Mouse (Mus musculus) thymus, adult 18-20 months (tissue): Measurements from ENCODE around the gene Tfr2.

Experiments used
- DNase-seq, 2 experiments: peaks; one replicate each; pipeline ENCODE4 v3.0.0; 2022; ENCODE audit warnings: mixed read lengths in 2 of 2

Gene Tfr2

DNA sequence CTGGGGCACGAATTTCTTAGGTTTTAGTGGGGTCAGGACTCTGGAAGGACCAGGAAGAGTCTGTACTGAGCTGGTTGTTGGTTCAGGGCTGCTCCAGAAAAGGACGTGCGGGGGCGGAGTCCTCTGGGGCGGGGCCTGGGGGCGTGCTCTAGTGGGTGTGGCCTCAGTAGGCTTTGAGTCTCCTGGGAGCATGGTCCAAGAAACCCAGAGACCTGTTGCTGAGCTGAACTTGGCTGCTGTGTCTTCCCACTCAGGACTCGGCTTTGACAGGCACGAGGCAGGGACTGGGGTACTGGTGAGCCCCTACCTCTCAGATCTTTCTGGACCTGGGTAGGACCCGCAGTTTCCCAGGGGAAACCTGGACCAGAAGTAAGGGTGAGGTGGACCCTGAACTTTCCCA, at the start of gene Tfr2:
Gene Tfr2, plus strand, starts transcription at position 176 of the 400 bp plus-strand sequence.
- no peak for DNase-seq

DNA sequence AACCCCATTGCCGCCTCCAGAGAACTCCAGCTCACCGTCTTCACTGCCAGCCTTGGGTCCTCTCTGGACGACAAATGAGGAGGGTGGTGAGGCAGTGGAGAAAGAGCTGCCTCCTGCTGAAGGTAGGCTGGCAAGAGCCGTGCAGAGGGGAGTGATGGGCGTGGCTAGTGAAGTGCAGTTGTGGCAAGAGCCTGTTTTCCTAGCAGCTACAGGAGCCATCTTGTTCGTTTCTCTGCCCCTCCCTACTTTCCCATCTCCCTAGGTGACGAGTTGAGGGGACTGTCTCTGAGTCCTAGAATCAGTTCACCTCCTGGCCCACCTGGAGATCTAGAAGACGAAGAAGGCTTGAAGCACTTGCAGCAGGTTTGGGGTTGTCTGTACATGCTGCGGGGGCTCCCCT, 47.8 kb upstream of the Tfr2 start:
- DNase-seq: no peak

DNA sequence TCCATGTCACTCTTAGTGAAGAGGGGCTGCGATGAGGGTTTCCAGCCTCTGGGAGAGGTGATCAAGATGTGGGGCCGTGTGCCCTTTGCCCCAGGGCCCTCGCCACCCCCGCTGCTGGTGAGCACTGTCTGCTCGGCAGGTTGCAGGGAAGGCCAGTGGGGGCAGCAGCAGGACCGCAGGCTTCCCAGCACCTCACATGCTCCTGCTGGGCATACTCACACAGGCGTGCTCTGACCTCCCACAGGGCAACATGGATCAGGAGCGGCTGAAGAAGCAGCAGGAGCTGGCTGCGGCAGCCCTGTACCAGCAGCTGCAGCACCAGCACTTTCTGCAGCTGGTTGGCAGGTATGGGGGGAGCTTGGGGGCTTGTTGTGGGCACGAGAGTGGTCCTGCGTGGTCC, 46.9 kb upstream of the Tfr2 start:
- DNase-seq: no peak

DNA sequence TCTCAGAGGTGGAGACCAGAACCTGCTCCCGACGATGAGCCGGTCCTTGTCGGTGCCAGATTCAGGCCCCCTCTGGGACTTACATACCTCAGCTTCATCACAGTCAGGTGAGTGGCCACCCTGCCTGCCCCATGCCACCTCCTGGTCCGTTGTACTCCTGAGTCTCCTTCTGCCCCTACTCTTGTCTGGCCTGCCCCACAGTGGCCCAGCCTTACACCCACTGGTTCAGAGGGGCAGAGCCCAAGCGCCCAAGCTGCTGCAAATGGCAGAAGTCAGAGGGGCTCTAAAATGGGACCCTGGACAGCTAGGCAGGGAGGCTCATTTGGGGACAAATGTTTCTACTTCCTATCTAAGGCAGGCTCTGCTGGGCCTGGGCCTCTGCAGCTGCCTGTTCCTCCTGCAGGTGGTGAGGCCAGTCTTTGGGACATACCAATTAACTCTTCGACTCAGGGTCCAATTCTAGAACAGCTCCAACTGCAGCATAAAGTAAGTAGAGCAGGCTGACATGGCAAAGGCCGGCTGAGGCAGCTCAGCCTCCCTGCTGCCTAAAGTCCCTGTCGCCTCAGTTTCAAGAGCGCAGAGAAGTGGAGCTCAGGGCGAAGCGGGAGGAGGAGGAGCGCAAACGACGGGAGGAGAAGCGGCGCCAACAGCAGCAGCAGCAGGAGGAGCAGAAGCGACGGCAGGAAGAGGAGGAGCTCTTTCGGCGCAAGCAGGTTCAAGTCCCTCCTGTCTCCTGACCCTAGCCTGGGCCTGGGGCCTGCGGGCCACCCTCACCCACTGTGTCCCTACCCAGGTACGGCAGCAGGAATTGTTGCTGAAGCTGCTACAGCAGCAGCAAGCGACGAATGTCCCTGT, 46.0 kb upstream of the Tfr2 start:
- DNase-seq: no peak

DNA sequence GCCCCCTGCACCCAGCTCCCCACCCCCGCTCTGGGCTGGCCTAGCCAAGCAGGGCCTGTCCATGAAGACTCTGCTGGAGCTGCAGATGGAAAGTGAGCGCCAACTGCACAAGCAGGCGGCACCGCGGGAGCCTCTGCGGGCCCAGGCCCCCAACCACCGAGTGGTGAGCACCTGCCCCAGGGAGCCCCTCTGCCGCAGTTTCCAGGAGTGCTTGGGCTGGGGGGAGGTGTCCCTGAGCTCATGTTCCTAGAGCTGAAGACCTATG, 45.5 kb upstream of the Tfr2 start:
- DNase-seq: no peak

DNA sequence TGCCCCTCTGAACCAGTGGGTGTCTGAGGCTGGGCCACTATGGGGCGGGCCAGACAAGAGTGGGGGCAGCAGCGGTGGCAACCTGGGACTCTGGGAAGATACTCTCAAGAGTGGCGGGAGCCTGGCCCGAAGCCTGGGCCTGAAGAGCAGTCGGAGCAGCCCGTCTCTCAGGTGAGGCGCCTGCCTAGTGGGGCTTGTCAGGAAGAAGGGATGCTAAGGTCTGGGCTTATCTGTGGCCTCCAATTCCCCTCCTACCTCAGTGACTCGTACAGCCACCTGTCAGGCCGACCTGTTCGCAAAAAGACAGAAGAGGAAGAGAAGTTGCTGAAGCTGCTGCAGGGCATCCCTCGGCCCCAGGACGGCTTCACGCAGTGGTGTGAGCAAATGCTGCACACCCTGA, 45.0 kb upstream of the Tfr2 start:
- DNase-seq: no peak

DNA sequence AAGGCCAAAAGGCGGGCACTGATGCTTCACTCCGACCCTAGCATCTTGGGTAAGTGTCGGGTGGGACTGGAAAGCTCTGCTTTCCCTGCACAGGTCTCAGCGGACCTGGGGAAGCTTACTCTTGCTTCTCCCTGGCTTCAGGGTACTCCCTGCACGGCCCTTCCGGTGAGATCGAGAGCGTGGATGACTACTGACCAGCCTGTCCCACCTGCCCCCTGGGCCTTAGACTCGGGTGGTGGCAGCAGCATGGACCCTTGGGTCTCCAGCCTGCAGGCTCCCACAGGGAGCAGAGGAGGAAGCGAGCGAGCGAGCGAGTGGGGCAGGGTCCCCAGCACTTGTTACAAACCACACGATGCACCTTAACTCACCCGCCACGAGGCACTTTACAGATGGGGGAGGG, 44.1 kb upstream of the Tfr2 start:
- DNase-seq: no peak

DNA sequence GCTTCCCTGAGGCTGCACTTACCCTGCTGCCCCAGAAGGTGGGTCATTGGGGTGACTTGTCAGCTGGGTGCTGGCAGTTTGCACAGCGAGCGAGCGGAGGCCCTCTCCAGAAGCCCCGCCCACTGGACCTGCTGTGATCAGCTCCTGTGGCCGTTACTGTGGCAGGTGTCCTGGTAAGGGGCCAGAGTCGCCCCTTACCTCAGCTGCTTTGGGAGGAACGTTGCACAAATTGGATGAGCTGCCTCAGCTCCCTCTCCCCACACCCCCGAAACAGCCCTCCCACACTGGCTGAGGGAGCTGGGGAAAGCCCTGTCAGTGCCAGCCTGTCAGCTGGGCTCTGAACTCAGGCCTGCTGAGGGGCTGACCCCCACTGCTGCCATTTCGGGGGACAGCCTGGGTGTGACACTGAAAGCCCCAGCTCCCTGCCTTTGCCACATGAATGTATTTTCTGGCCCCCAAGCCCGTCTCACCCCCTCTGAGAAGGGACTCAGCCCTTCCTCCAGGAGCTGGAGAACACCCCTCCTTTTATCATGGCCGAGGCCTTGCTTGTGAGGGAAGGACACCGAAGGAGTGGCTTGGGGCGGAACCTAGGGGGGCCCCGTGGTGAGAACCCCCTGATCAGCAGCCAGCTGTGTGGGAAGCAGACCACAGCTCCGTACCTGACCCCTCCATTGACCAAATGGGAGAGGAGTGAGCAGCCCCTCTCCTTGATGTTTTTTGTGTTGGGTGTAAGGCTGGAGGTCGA, 43.3 kb upstream of the Tfr2 start:
- no peak for DNase-seq

DNA sequence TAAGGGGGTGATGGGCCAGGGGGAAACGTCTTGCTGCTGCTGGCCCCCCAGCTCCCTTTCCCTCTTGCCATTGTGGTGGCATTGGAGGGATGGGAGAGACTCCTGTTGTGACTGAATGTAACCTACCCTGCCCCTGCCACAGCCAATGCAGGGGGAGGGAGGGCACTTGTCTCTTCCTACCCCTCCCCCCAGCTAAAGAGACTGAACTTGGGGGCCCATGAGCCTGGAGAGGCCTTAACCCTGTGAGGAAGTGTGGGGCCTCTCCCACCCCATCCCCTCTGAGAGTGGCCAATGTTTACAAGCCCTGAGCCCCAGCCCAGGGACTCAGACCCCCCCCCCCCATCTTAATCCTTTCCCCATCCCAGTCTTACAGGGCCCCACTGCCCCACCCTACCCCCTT, 42.2 kb upstream of the Tfr2 start:
- no peak for DNase-seq

DNA sequence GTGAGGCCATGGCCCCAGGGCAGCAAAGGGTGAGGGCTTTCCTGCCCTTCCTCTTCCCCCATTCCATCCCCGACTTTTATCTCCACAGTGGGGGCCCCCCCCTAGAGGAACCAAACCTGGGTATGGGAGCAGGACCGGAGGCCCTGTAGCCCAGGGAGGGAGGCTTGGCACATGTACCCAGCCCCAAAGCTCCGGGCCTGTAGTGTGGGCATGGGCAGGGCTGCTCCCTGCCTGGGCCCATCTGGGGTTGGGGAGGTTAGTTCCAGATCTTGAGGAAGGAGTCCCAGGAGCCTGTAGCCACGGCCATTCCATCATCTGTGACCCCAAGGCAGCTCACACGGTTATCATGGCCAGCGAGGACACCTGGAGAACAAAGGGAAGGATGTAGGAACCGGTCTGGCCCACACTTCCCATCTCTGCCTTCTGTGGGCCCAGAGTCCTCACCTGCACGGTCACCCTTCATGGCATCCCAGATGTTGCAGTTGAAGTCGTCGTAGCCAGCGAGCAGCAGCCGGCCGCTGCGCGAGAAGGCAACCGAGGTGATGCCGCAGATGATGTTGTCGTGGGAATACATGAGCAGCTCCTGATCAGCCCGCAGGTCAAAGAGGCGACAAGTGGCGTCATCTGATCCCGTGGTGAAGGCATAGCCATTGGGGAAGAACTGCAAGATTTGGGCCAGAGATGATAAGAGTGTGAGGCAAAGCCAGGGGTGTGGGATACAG, 41.2 kb upstream of the Tfr2 start:
- DNase-seq: no peak

DNA sequence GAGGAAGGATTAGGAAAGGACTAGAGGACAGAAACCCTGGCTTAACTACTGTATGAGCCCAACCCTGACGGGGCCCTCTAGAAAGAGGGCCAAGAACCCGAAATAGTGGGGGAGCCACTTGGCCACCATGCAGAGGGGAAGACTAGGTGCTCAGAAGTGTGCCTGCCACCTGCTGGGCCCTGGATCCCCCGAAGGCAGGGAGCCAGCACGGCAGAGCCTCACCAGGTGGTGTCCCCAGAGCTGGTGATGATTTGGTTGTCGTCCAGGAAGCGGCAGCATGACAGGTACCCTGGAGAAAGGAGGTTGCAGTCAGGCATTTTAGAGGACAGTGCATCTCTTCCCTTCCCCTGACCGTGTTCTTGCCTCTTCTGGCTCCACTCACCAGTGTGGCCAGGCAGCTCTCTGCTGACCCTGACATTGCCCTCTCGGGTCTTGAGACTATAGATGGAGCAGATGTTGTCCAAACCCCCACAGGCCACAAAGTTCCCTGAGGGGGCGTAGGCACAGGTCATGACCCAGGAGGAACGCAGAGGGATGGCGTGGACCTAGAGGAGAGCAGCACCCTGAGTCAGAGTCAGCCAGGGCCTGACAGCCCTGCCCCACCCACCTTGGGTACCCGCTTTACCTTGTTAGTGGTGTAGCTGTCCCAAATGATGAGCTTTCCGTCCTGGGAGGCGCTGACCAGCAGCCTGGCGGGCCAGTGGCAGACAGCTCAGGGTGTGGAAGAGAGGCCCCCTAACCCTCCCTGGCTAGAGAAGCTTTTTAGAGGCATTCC, 40.2 kb upstream of the Tfr2 start:
- no peak for DNase-seq

DNA sequence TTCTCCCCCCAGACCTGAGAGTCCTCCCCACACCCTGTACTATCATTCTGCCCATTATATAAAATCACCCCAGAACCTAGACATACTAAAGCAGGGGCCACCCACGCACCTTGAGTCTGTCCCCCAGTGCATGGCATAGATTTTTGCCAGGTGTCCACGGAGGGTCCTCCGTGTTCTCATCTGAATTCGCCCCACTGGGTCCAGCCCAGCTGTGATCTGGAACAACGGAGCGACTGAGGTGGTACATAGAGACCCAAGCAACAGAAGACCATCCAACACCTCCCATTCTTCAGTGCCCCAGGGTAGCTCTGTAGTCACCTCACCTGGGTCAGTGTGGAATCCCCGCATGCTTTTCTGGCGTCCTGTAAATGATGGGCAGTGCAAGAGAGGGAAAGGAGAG, 39.6 kb upstream of the Tfr2 start:
- DNase-seq: no peak

DNA sequence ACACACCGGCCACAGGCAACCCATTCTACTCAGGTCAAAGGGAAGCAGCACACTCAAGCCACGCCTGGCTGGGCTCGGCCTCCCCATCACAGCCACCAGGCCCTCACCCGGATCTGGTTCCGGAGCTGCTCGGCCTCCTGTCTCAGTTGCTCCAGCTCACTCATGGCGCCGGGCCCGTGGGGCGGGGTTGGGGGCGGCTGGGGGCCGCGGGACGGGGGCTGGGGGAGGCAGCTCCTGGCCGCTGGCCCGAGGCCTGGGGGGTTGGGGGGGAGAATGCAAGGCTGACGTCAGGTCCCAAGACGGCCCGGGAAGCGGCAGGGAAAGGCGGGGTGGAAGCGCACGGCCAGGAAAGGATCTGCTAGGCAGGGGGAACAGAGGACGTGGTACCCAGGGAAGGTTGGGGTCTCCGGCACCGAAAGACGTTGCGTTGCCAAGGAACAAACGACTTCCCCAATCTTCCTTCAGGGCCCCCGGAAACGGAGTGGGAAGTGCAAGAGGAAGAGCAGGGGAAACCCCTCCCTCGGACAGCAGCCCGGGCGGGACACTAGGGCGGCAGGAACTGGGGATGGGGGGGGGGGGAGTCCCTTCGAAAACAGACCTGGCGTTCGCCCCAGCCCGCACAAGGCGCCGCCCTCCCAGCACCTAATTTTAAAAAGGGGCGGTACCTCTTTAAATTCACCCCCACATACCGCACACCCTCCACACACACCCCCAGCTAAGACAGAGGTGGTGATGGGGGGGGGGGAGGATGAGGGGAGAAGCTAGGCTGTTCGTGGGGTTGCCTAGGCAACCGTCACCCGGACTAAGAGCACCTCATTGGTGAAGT, 38.8 kb upstream of the Tfr2 start:
- DNase-seq: peak; percentile 54 to 72

DNA sequence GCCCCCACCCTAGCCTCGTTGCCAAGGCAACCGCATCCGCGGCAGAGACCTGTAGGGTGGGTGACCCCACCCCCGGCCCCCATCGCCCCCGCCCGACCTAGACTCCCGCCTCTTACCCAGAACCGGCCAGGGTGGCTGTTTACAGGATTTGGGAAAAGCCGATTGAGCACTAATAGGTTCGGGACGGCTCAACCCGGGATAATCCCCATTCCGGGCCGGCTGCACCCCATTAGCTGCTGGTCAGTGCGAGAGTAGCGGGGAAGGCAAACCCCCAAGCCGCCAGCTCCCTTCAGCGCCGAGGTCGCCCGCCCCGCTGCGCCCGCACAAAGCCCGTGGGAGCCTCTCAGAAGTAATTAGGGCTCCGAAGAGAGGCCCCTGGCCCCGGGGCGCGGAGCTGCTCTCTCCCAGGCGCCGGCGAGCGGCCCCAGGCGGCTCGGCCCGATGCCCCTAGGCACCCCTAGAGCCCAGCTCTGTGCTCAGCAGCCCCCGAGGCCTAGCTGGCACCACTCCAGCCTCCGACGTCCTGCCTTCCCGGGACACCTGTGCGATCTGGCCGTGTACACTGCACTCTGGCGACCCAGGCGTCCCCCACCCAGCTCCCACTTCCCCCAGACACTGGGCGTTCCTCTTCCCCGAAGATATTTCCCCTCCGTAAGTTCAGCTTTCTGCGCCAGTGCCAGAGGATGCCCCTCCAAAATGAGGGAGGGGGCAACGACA, 38.1 kb upstream of the Tfr2 start:
- DNase-seq: peak in 1 of 2 experiments; percentile 46

DNA sequence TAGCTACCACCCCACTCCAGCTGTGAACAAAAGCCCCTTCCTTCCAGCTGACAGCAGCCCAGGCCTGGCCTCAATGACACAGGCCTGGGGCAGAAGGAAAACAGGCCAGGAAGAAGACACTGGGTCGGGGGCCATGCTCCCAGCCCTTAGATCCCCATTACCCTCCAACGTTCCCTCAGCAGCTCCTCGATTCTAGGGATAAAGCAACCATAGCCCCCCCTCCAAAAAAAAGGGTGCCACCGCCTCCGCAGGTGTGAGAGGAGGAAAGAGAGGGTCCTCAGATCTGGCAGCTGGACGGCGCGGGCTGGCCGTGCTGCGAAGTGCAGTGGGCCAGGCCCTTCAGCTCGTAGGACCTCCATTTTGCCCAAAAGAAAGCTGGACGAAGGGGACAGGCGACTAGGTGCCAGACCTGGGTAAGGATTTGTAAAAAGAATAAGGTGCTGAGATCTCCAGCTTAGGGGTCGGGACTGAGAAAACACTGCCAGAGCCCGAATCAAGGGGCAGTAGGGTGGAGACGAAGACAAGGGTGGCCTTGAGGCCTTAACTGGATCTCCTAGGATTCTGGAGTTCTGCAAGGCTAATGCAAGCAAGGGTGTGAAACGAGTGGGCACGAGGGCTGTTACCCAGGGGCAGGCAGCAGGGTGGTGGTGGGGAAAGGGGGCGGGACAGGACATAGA, 37.4 kb upstream of the Tfr2 start:
- no peak for DNase-seq

DNA sequence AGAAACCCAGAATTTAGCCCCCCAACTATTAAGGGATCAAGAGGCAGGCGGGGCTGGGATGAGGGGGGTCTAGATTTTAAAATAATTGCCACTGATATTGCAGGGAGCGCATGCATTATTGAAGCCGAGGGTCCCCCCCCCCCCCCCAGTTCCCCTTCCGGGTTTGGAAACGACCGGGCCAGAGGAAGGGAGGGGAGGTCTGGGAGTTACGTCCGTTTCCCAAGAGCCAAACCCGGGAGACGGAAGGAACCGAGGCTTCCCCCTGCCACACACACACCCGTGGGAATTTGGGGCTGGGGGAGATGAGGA, 36.9 kb upstream of the Tfr2 start:
- no peak for DNase-seq

DNA sequence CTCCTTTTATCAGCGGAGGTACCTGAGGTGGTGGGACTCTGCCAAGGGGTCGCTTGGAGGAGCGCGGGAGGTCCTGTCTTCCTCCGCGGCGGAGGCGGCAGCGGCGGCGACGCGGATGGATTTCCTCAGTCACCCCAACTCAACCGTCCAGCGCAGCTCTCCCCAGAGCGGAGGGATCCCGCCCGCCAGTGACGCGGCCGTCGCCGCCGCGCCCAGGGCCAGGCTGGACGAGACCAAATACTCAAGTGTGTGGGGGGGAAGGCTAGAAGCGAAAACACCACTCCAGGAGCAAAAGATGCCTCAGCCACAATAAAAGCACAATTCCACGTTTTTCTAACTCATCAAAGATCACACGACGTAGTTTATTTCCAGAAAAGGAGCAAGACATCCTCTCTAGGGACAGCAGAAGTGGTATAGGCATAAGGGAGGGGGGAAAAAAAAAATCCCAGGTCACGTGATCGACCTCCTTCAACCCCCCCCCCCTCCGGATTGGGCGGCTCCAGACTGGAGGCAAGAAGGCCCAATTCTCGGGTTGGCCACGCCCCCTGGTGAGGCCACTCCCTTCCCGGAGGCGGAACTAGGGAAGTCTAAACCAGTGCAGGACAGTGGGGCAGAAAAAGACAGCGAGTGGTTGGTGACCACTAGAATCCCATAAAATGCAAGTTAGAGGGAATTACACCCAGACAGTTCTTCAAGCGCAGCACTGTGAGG, 36.4 kb upstream of the Tfr2 start, which contains the start of the genes Epo and Gnb2:
Gene Epo, minus strand, starts transcription at position 126 of the 711 bp plus-strand sequence.
Gene Gnb2, minus strand, starts transcription at position 394 of the 711 bp plus-strand sequence.
- peak; percentile 94 to 97 for DNase-seq

DNA sequence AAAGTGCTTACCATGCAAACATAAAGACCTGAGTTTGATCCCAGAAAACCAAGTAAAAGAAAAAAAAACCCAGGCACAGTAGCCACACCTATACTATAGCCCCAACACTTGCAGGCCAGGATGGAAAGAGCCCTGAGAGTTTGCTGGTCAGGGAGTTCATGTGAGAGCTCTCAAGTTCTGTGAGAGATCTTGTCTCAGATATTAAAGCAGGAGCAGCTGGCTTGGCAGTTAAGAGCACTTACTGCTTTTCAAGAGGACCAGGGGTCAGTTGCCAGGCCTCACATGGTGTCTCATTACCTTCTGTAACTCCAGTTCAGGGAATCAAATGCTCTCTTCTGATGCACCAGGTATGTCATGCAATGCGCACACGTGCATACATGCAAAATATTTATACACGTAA, 34.9 kb upstream of the Tfr2 start:
- no peak for DNase-seq

DNA sequence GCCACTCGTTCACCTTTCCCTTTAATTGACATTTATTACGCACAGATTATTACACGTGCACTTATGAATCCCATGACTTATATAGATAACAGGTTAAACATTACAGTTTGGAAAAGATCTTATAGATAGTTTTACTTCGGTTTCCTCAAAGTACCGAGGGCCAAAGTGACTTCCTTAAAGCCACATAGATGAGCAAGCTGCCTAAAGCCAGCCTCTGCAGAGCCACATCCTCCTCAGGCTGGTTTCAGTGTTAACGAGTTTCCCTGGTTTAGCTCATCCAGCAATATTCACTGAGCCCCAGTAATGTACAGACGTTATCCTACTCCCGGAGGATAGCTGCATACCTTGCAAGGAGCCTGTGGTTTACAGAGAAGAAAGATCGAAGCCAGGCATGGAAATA, 34.3 kb upstream of the Tfr2 start:
- DNase-seq: no peak

DNA sequence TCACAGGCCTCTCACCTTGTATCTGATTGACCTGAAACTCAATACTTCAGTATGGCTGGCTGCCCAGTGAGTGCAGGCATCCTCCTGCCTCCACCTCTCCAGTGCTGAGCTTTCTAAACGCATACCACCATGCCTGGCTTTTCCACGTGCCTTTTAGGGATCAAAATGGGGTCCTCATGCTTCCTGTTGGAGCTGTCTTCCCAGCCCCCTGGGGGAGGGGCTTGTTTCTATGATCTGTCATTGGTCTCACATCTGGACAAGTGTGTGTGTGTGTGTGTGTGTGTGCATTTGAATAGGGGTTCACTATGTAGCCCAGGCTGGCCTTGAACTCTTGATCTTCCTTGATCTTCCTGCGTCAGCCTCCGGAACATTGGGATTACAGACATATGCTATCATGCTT, 32.2 kb upstream of the Tfr2 start:
- DNase-seq: no peak
